Mouse (Mus musculus): Measurements from ENCODE around the gene Cd9.

Gene Cd9

GRCm38 (mm10) chr6:125476090-125476489, 18.5 kb downstream of the Cd9 start:
- no peak for DNase-seq (ENCODE audit: low spot score in 2 of 2)

- DNase-seq (ENCODE audit: low spot score in 2 of 2) = no peak
Observed at GRCm38 (mm10) chr6:125475184-125475583, 19.4 kb downstream of the Cd9 start.

- no peak for DNase-seq (ENCODE audit: low spot score in 2 of 2)
Observed at GRCm38 (mm10) chr6:125473939-125474338, 20.7 kb downstream of the Cd9 start.

GRCm38 (mm10) chr6:125473321-125473721, 21.3 kb downstream of the Cd9 start:
- no peak for DNase-seq (ENCODE audit: low spot score in 2 of 2)

- no peak for DNase-seq (ENCODE audit: low spot score in 2 of 2)
Observed at GRCm38 (mm10) chr6:125471921-125472320, 22.7 kb downstream of the Cd9 start.

- DNase-seq (ENCODE audit: low spot score in 2 of 2) = no peak
Observed at GRCm38 (mm10) chr6:125471326-125471725, 23.3 kb downstream of the Cd9 start.

GRCm38 (mm10) chr6:125470616-125471015, 24.0 kb downstream of the Cd9 start:
- no peak for DNase-seq (ENCODE audit: low spot score in 2 of 2)

GRCm38 (mm10) chr6:125469222-125469621, 25.4 kb downstream of the Cd9 start:
- no peak for DNase-seq (ENCODE audit: low spot score in 2 of 2)

GRCm38 (mm10) chr6:125468179-125468960, 26.2 kb downstream of the Cd9 start:
- no peak for DNase-seq (ENCODE audit: low spot score in 2 of 2)

GRCm38 (mm10) chr6:125467301-125467715, 27.3 kb downstream of the Cd9 start:
- DNase-seq (ENCODE audit: low spot score in 2 of 2) = no peak

- no peak for DNase-seq (ENCODE audit: low spot score in 2 of 2)
Observed at GRCm38 (mm10) chr6:125462312-125462711, 32.3 kb downstream of the Cd9 start.

GRCm38 (mm10) chr6:125461788-125462187, 32.8 kb downstream of the Cd9 start:
- no peak for DNase-seq (ENCODE audit: low spot score in 2 of 2)

- DNase-seq (ENCODE audit: low spot score in 2 of 2) = no peak
Observed at GRCm38 (mm10) chr6:125461325-125461724, 33.3 kb downstream of the Cd9 start.

GRCm38 (mm10) chr6:125460589-125460988, 34.0 kb downstream of the Cd9 start:
- DNase-seq (ENCODE audit: low spot score in 2 of 2) = no peak

- DNase-seq (ENCODE audit: low spot score in 2 of 2) = no peak
Observed at GRCm38 (mm10) chr6:125459903-125460302, 34.7 kb downstream of the Cd9 start.

GRCm38 (mm10) chr6:125455806-125456520, 38.6 kb downstream of the Cd9 start:
- DNase-seq (ENCODE audit: low spot score in 2 of 2) = no peak

- no peak for DNase-seq (ENCODE audit: low spot score in 2 of 2)
Observed at GRCm38 (mm10) chr6:125454731-125455130, 39.9 kb downstream of the Cd9 start.

- DNase-seq (ENCODE audit: low spot score in 2 of 2) = no peak
Observed at GRCm38 (mm10) chr6:125454299-125454698, 40.3 kb downstream of the Cd9 start.

- no peak for DNase-seq (ENCODE audit: low spot score in 2 of 2)
Observed at GRCm38 (mm10) chr6:125447660-125448059, 46.9 kb downstream of the Cd9 start.

- no peak for DNase-seq (ENCODE audit: low spot score in 2 of 2)
Observed at GRCm38 (mm10) chr6:125447205-125447604, 47.4 kb downstream of the Cd9 start.

GRCm38 (mm10) chr6:125445381-125445780, 49.2 kb downstream of the Cd9 start:
- no peak for DNase-seq (ENCODE audit: low spot score in 2 of 2)

GRCm38 (mm10) chr6:125442591-125442990, 52.0 kb downstream of the Cd9 start:
- DNase-seq (ENCODE audit: low spot score in 2 of 2) = no peak

GRCm38 (mm10) chr6:125436753-125437152, 57.8 kb downstream of the Cd9 start:
- no peak for DNase-seq (ENCODE audit: low spot score in 2 of 2)
